Mouse (Mus musculus) Patski (cell line): ENCODE data around the gene Med10. TPM values are rescaled to one million over a fixed set of nuclear protein-coding genes. Genes with fewer than 3 reads are reported as not detected.

Source experiments
- ATAC-seq: fragments of 100-300 bp; one replicate; pipeline ENCODE4 v1.8.0; 2021
- CTCF ChIA-PET: fragments of 350-600 bp; sonication (Branson Sonifier 250); formaldehyde crosslinking; loops from one replicate; lab custom pipeline; 2022; ENCODE audit warnings: inconsistent platforms; lab: Charles Lee
- POLR2A ChIA-PET: fragments of 350-600 bp; sonication (Branson Sonifier 250); formaldehyde crosslinking; loops from one replicate; lab custom pipeline; 2022; ENCODE audit warnings: antibody characterized with exemption, inconsistent platforms; lab: Charles Lee
- DNase-seq: peaks from one replicate; pipeline ENCODE4 v3.0.0-alpha.2; 2011; ENCODE audit warnings: low read depth, low spot score
- H3K27me3 ChIP-seq: fragments of 371-371 bp; one replicate; pipeline ENCODE4 v1.5.1; 2021
- CTCF ChIP-seq: fragments of 100-300 bp; IDR thresholded peaks from one replicate; pipeline ENCODE4 v1.5.1; 2021
- in situ Hi-C: fragments of 300-500 bp; cut with MboI; formaldehyde crosslinking; loops from 3 replicates; pipeline ENCODE4 v1.11.1; 2018; ENCODE audit warnings: low pct_unique_long_range_greater_than_20kb, mixed read lengths
- polyA plus RNA-seq: library from polyadenylated mRNA; unstranded; gene quantifications from one replicate; pipeline ENCODE4 v1.2.3, GENCODE M21; 2021

Med10 gene
- polyA plus RNA-seq, 1 experiment from 2014 or later = 70.3 TPM

DNA sequence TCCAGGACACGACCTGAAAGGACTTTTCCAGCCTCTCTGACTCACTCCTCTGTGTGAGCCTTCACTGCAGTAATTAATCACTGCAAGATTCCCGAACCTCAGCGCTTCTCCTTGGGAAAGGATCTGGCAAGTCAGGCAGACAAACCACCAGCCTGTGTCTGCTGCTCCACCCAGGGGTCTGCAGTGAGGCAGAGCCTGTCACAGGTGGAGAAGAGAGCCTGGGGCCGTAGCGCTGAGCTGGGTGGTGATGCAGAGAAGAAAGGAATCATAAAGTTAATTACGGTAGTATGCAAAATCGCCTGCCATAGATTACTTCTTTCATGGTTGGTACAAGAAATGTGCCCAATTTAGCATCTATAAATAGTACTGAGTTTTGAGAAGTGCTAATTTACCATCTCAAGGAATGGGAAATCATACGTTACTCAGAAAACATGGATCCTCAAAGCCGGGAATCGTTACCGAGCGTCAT, 9.6 kb upstream of the Med10 start:
- peaks cover 9% of the 10 kb centered on the region for H3K27me3 ChIP-seq
- POLR2A ChIA-PET = no interaction called here
- in situ Hi-C loops = no loop called here
- CTCF ChIA-PET = no interaction called here
- no peak for TF ChIP-seq CTCF
- ATAC-seq (peak; percentile 94), DNase-seq (peak; percentile 55)

DNA sequence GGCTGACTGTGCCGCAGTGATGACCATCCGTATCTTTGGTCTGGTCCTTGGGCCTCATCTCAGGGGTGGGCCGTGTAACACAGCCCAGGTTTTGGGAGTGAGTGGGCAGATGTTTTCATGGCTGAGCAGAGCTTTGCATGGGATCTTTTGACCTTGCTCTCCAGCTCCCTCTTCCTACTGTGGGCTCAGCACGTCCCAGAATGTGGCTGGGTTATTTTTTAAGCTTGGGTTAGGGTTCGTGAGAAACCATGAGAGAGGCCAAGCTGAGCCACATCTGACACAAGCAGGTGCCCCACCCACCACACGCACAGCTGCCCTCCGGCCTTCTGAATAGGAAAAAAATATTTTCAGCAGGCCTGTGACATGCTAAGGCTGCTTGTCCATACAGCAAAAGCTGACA, 7.4 kb upstream of the Med10 start:
- H3K27me3 ChIP-seq = peaks cover 15% of the 10 kb centered on the region
- ChIA-PET CTCF (no interaction called here), POLR2A (no interaction called here)
- no peak for TF ChIP-seq CTCF
- DNase-seq (no peak), ATAC-seq (no peak)
- in situ Hi-C loops = no loop called here

DNA sequence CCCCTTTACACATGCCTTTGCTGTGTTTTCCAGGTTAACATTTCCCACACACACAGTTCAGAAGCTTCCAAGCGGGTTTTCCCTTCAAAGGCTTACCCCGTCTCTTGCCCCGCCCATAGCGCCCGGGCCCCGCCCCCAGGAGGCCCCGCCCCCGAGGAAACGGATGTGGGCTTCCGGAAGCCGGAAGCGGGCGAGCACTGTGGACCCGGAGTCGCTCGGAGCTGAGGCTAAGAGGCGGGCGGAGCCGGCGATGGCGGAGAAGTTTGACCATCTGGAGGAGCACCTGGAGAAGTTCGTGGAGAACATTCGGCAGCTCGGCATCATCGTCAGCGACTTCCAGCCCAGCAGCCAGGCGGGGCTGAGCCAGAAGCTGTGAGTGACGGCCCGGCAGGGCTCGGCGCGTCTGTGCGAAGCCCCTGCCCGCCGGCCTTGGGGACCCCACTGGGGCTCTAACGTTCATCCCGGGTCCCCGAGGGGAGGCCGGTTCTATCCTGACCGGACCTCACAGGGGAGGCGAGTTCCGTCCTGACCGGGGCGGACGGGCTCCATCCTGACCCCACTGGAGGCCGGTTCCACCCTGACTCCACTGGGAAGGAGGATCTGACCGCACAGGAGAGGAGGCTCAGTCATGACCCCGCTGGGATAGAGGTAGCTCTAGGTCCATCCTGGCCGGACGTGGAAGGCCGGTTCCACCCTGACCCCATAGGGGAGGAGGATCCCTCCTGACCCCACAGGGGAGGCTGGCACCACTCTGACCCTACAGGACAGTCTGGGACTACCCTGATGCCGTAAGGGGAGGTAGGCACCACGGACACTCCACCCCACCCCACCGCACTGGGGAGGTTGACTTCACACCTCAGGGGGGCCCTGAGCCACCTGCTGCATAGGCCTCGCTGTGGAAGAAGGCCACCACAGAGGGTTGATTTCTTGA, 7.8 kb downstream of the Med10 start:
- ChIA-PET CTCF (no interaction called here), POLR2A (no interaction called here)
- H3K27me3 ChIP-seq = peaks cover 6% of the 10 kb centered on the region
- ATAC-seq (peak; percentile 96), DNase-seq (peak; percentile 31)
- in situ Hi-C loops = no loop called here
- no peak for TF ChIP-seq CTCF

DNA sequence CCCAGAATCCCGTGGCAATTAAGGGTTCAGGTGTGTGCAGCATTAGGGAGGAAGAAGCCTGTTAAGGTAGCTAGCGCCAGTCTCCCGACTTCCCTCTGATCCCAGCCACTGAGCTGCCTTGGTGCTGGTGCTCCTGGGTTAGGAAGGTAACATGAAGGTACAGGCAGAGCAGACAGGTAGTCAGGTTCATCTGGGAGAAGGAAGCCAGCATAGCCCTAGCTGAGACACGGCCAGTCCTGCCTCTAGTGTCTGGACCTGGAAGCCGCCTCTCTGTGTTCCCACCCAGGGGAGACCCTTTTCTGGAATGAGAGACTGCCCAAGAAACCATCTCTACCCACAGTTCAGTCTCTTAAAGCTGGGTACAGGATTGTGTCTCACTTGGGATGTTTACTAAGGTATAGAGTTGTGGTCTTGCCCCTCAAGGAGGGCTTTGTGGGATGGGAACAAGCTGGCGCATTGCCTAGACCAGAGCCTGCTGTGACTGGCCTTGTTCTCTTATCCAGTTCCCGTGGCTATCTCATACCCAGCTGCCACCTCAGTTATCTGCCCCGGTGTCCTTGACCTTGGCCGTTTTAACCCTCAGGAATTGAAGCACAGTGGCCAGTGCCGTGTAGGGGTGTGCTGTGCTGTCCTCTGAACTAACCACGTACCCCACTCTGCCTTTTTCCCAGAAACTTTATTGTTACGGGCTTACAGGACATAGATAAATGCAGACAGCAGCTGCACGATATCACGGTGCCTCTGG, 8.9 kb downstream of the Med10 start:
- H3K27me3 ChIP-seq = no peaks in the 10 kb centered on the region
- DNase-seq (no peak), ATAC-seq (no peak)
- CTCF ChIA-PET = no interaction called here
- TF ChIP-seq CTCF = no peak
- POLR2A ChIA-PET = no interaction called here
- in situ Hi-C loops = no loop called here

DNA sequence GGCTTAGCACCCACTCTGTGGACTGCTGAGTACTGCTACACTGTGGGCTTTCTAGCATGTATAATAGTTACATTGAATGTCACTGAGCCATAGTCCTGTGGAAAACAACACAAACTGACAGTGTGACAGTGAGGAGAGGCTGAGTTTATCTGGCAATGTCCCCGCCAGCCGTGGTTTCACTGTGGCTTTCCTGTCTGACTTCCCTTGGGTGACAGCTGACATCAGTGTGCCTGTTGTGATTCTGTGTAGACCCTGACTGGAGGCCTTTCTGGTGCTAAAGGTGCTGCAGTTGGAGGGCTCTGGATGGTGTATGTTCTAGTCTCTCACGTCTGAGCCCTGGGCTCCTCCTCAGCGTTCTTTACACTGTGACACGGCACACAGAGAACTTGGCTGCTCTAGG, 11.7 kb downstream of the Med10 start:
- in situ Hi-C loops = no loop called here
- ATAC-seq = no peak
- POLR2A ChIA-PET = no interaction called here

DNA sequence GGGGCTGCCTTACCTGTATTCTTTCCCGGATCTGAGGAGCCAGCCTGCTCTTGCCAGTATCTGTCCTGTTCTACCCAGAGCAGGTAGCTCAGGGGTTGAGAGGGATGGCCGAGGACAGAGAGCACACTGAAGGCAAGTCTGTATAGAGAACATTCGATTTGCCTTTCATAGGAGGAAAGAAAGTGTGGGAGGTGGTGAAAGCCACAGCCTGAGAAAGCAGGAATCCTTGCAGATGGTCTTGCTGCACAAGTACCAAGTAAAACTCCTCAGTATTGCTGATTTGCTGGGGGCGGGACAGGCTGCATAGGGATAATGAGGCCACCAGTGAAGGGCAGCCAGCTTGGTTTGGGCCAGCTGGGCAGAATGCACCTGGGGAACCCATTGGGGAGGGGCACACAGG, 16.1 kb downstream of the Med10 start:
- in situ Hi-C loops = no loop called here
- DNase-seq (no peak), ATAC-seq (no peak)
- ChIA-PET POLR2A (no interaction called here), CTCF (no interaction called here)
- no peak for TF ChIP-seq CTCF
- H3K27me3 ChIP-seq = no peaks in the 10 kb centered on the region

More for the DNA sequence above, 11.7 kb downstream of the Med10 start:
- no peak for DNase-seq
- CTCF ChIA-PET = interaction anchor here (1.1 kb wide), 1 partner anchor 57 kb away, joined by 3 read pairs; no protein-coding TSS in a partner anchor
- no peaks in the 10 kb centered on the region for H3K27me3 ChIP-seq
- no peak for TF ChIP-seq CTCF

DNA sequence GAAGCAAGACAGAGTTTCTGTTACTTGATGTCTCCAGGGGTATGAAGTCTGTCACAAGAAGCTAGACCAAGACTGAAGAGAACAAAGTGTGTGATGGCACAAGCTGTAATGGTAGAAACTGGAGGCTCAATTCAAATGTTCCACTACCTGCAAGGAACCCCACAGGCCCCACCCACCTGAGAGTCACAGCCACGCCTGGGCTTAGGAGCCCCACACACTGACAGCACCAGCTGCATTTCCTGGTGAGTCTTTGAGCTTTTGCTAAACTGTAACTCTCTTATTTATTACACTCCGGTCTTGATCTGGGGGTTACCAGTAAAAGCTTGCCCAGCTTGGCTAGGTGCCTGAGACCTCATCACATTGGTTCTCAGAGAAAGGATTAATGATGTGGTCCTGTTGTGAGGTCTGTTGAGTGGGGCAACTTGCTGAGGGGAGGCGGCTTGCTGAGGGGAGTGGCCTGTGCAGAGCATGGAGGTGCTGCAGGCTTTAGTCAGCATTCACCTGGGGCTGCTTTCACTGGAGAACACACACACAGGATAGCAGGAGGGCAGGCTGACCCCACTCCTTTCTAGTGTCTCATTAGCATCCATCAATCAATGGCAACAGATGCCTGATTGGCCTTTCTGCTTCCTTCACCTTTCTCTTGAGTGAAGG, 19.1 kb downstream of the Med10 start:
- ATAC-seq = no peak
- CTCF ChIA-PET = no interaction called here
- no peak for TF ChIP-seq CTCF
- H3K27me3 ChIP-seq = no peaks in the 10 kb centered on the region
- DNase-seq = no peak
- in situ Hi-C loops = no loop called here
- POLR2A ChIA-PET = no interaction called here

DNA sequence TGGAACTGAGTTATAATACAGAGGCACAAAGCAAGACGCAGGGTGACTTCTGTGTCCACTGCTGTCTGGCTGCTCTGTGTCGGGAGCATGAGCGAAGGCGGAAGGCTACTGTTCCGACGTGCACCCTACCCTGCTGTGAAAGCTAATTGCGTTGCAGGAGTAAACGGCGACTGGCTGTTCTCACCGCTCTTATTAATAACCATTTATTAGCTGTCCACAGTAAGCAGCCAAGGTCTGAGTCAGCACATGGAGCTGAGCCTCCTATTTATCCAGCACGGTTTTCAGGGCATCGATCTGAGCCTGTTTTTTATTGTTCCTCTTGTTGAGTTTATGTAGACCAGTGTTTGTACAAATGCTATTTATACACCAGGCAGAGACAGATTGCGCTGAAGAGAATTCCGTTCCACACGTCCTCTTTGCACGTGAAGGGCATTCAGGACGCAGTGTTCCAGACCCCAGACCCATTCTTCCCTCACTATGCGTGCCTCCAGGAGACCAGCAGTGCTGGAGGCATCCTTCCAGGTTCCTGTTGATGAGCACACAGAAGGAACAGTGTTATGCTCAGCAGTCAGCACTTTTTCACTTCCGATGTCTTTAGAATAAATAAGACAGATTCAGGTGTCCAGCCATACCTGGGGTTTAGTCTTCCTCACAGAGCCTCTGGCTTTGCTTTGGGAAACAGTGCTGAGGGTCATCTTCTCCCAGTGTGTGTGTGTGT, 21.9 kb downstream of the Med10 start:
- no peak for ATAC-seq
- no peak for DNase-seq
- ChIA-PET CTCF (no interaction called here), POLR2A (no interaction called here)
- in situ Hi-C loops = no loop called here
- H3K27me3 ChIP-seq = no peaks in the 10 kb centered on the region
- no peak for TF ChIP-seq CTCF

DNA sequence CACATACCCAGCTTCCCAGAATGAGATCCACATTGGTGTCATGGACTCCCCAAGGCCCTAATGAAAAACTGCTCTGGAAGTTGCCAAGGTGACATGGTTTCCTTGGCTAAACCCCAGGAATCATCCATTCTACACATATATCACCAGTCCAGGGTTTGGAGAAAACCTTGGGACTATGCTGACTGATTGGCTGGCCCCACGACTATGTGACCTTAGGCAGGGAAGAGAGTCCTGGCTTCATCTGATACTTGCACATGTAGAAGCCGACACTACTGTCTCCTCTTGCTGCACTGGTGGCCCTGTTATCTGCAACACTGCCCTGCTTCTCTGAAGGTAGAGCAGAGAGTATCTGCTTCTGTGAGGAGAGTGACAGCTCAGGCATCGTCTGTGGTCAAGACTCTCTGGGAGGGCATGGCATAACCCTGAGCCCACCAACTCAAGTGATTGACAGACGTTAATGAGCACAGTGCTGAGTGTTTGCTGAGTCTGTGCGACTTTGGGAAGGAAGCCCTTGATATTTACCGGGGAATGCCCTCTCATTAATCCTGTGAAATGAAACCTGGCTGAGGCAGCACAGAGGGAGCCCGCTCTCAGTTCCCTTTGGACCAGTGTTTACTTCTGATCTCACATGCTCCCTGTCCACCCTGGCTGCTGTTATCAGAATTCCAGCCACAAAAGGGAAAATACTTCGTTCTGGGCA, 23.4 kb downstream of the Med10 start:
- in situ Hi-C loops = no loop called here
- POLR2A ChIA-PET = no interaction called here
- DNase-seq (no peak), ATAC-seq (no peak)
- TF ChIP-seq CTCF = no peak
- no peaks in the 10 kb centered on the region for H3K27me3 ChIP-seq
- CTCF ChIA-PET = no interaction called here
